In genomic region chr13:108207447-108207846, GRCm38 (mm10) we compare ENCODE assay signal across 26 mouse cellular contexts. TPM values are rescaled to one million over a fixed set of nuclear protein-coding genes. Genes with fewer than 3 reads are reported as not detected.
"Had no signal": no experiment of that assay in that cellular context is flagged by ENCODE, and none has a peak within 500 bp of the region (broad histone marks: within the 10 kb centered on the region; RNA-seq: fewer than 3 reads in every experiment).

No protein-coding gene starts in this region.

- H3K4me2 ChIP-seq: embryonic facial prominence, embryonic 12.5 days; embryonic facial prominence, embryonic 13.5 days; embryonic facial prominence, embryonic 15.5 days; forebrain, embryonic 12.5 days; forebrain, embryonic 13.5 days; forebrain, embryonic 15.5 days had no signal

- H3K4me3 ChIP-seq: embryonic facial prominence, embryonic 10.5 days; embryonic facial prominence, embryonic 12.5 days; embryonic facial prominence, embryonic 13.5 days; embryonic facial prominence, embryonic 15.5 days; erythroblast, embryonic 14.5 days; forebrain, embryonic 10.5 days; forebrain, embryonic 12.5 days; forebrain, embryonic 13.5 days; forebrain, embryonic 15.5 days; gastrocnemius, adult 2 months; heart, adult 2 months had no signal

- H3K27ac ChIP-seq: embryonic facial prominence, embryonic 10.5 days; embryonic facial prominence, embryonic 12.5 days; embryonic facial prominence, embryonic 13.5 days; embryonic facial prominence, embryonic 15.5 days; forebrain, embryonic 10.5 days; forebrain, embryonic 12.5 days; forebrain, embryonic 13.5 days; forebrain, embryonic 15.5 days; gastrocnemius, adult 2 months; heart, adult 2 months had no signal

- H3K27me3 ChIP-seq: embryonic facial prominence, embryonic 13.5 days; embryonic facial prominence, embryonic 15.5 days; forebrain, embryonic 15.5 days had no signal

- H3K9ac ChIP-seq: embryonic facial prominence, embryonic 12.5 days; embryonic facial prominence, embryonic 13.5 days; embryonic facial prominence, embryonic 15.5 days; forebrain, embryonic 12.5 days; forebrain, embryonic 13.5 days; forebrain, embryonic 15.5 days; forebrain, postnatal 0 days had no signal

- DNase-seq: cerebellum, adult 9-10 months; cerebellum, adult 9-11 months; cerebellum, postnatal 10 days; cerebellum, postnatal 14 days; cerebellum, postnatal 25 days; cerebellum, postnatal 36 days; embryo, embryonic 11 days; forebrain, postnatal 0 days; gastrocnemius, adult 2 months; gastrocnemius, postnatal 10 days; gastrocnemius, postnatal 14 days; gastrocnemius, postnatal 25 days; gastrocnemius, postnatal 36 days; heart, adult 18-20 months; heart, adult 2 months had no signal

- H3K9me3 ChIP-seq: embryonic facial prominence, embryonic 10.5 days; embryonic facial prominence, embryonic 12.5 days; embryonic facial prominence, embryonic 13.5 days; embryonic facial prominence, embryonic 15.5 days; forebrain, embryonic 10.5 days; forebrain, embryonic 12.5 days; forebrain, embryonic 13.5 days; forebrain, embryonic 15.5 days had no signal

- ATAC-seq: forebrain, embryonic 13.5 days; forebrain, embryonic 14.5 days; forebrain, embryonic 15.5 days; forebrain, embryonic 16.5 days; forebrain, postnatal 0 days had no signal

- H3K36me3 ChIP-seq: embryonic facial prominence, embryonic 10.5 days; embryonic facial prominence, embryonic 12.5 days; embryonic facial prominence, embryonic 13.5 days; embryonic facial prominence, embryonic 15.5 days; forebrain, embryonic 10.5 days; forebrain, embryonic 12.5 days; forebrain, embryonic 15.5 days had no signal

- H3K4me1 ChIP-seq: embryonic facial prominence, embryonic 10.5 days; embryonic facial prominence, embryonic 12.5 days; embryonic facial prominence, embryonic 13.5 days; embryonic facial prominence, embryonic 15.5 days; forebrain, embryonic 10.5 days; forebrain, embryonic 12.5 days; forebrain, embryonic 13.5 days; forebrain, embryonic 15.5 days had no signal

RNA-seq across cellular contexts. Expression of gene Elovl7, which starts 6.8 kb away (rescaled TPM):
- polyA plus RNA-seq: erythroblast, embryonic 14.5 days had no signal
